Mouse (Mus musculus) G1E (cell line): ENCODE results near the gene Mettl14. TPM values are rescaled to one million over a fixed set of nuclear protein-coding genes. Genes with fewer than 3 reads are reported as not detected.
"Not testable (repeated sequence)": the region's sequence is repeated elsewhere in the genome, so short reads cannot be mapped to it uniquely, and the experiment has no call there.

Experiments
- ATAC-seq: 2 replicates; pipeline ENCODE4 v1.8.0; 2016; ENCODE audit warnings: mild to moderate bottlenecking; ENCODE audit not compliant: insufficient number of reproducible peaks, poor library complexity, low FRiP score, severe bottlenecking; ENCODE audit errors: extremely low read depth
- DNase-seq: peaks from one replicate; pipeline ENCODE4 v3.0.0; 2012; ENCODE audit warnings: low spot score
- H3K27me3 ChIP-seq: 2 replicates; pipeline ENCODE4 v1.6.1; 2012; ENCODE audit warnings: mild to moderate bottlenecking, low read length, inconsistent platforms; ENCODE audit not compliant: insufficient read depth
- H3K36me3 ChIP-seq: replicated peaks from 2 replicates; pipeline ENCODE3; 2012; ENCODE audit warnings: mild to moderate bottlenecking, inconsistent platforms
- H3K4me1 ChIP-seq: 2 replicates; pipeline ENCODE4 v1.6.1; 2012; ENCODE audit warnings: low read depth, low read length, inconsistent platforms, mixed read lengths; ENCODE audit not compliant: insufficient read depth
- H3K4me3 ChIP-seq: 2 replicates; pipeline ENCODE4 v1.5.1; 2012; ENCODE audit warnings: low read depth, mild to moderate bottlenecking, inconsistent platforms, low read length, moderate library complexity, mixed read lengths
- H3K9me3 ChIP-seq: replicated peaks from 2 replicates; pipeline ENCODE4 v1.6.1; 2012; ENCODE audit warnings: inconsistent platforms
- CTCF ChIP-seq: IDR thresholded peaks from 2 replicates; pipeline ENCODE4 v1.5.1; 2012; ENCODE audit warnings: low read depth, low read length, inconsistent platforms, mixed read lengths
- GATA1 ChIP-seq: IDR thresholded peaks from 2 replicates; pipeline ENCODE4 v1.6.1; 2012; ENCODE audit warnings: borderline replicate concordance, low read length, inconsistent platforms, mixed read lengths
- GATA2 ChIP-seq: IDR thresholded peaks from 2 replicates; pipeline ENCODE4 v1.6.1; 2012; ENCODE audit warnings: low read depth, low read length, inconsistent platforms, borderline replicate concordance
- POLR2AphosphoS5 ChIP-seq: IDR thresholded peaks from 2 replicates; pipeline ENCODE4 v1.6.1; 2012; ENCODE audit warnings: low read depth, low read length, inconsistent platforms; ENCODE audit not compliant: insufficient replicate concordance
- TAL1 ChIP-seq: conservative IDR thresholded peaks from 2 replicates; pipeline ENCODE4 v1.6.1; 2012; ENCODE audit warnings: low read depth, low read length, inconsistent platforms, mixed read lengths
- polyA plus RNA-seq: library from polyadenylated mRNA; stranded (reverse); fragments of >175 nt; gene quantifications from 2 replicates; pipeline ENCODE4 v1.2.3, GENCODE M21; 2012
- total RNA-seq, 2 experiments: library from RNA; stranded (forward) in 1 of 2; stranded (reverse) in 1 of 2; fragments of 200-1000 nt in 1 of 2; fragments of >200 nt in 1 of 2; fragmentation: Nextera tagmentation in 1 of 2; gene quantifications; 2 replicates each; pipeline ENCODE4 v1.2.3; 2014 to 2017

The Mettl14 gene
- total and polyA plus RNA-seq, 3 experiments, result 12.9 to 36.9 (median 29.2) TPM

DNA sequence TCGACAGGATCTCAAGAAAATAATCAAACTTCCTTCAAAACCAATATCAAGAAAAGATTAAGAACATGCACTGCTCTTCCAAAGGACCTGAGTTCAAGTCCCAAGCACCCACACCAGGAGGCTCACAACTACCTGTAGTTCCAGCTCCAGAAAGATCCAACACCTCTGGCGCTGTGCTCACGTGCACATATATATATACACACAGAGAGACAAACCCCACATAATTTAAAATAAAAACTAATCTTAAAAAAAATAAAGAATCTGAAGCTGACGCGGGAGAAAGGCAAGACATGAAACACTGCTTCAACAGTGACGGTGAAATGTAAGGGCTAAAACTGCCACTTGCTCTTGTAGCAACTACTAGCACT lies 806 bp downstream of the Mettl14 start:
- peaks cover 25% of the 10 kb centered on the region for H3K36me3 ChIP-seq
- H3K4me3 ChIP-seq, result peak overlapping the region; percentile 78
- H3K4me1 ChIP-seq, result peaks cover 17% of the 10 kb centered on the region
- H3K9me3 ChIP-seq, result no peaks in the 10 kb centered on the region
- no peak for TF ChIP-seq CTCF
- no peak for TF ChIP-seq GATA1
- no peak for TF ChIP-seq POLR2AphosphoS5
- no peak for TF ChIP-seq GATA2
- TF ChIP-seq TAL1, result no peak
- ATAC-seq (no peak), DNase-seq (no peak)
- no peaks in the 10 kb centered on the region for H3K27me3 ChIP-seq

DNA sequence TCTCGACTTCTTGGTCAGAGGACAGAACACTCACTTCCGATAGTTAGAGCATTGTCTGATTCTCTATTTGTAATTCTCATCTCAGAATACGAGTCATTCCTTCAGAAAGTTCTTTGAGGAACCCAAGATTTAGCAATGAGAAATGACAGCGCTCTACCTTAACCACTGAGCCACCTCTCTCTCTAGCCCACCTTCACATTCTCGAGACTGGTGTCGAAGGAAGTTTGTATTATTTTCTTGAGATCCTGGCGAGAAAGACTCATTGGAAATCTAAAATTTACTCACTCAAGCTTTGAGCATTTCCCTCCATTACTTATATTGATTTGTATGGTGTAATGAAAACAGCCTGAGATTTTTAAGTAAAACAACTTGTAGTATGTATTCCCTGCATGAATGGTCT lies 1.5 kb downstream of the Mettl14 start:
- Histone ChIP-seq H3K9me3 (no peaks in the 10 kb centered on the region), H3K4me1 (peaks cover 17% of the 10 kb centered on the region), H3K4me3 (peak overlapping the region; percentile 19; the same call in 1 of the 2 replicates), H3K36me3 (peaks cover 32% of the 10 kb centered on the region), H3K27me3 (no peaks in the 10 kb centered on the region)
- TF ChIP-seq TAL1 (no peak), CTCF (no peak), POLR2AphosphoS5 (no peak), GATA1 (no peak), GATA2 (no peak)
- DNase-seq (no peak), ATAC-seq (no peak)

DNA sequence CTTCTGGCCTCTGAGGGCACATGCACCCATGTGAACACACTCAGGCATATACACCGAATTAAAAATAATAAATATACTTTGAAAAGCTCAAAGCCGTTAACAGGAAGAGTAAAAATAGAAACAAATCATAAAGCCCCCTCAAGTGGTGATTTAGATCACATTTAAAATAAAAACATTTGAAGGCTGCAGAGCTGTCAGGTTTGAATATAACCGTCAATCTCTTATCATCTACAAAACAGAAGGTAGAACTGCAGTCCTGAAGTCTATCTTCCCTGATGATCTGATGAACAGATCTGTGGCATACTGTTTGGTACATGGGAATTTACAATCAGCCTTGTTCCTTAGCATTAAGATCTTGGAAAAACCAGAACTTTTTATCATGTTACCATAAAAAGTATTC lies 9.3 kb downstream of the Mettl14 start:
- no peak for DNase-seq
- Histone ChIP-seq H3K4me3 (no peak overlapping the region), H3K27me3 (no peaks in the 10 kb centered on the region), H3K36me3 (peaks cover 71% of the 10 kb centered on the region), H3K4me1 (peaks cover 4% of the 10 kb centered on the region), H3K9me3 (no peaks in the 10 kb centered on the region)
- TF ChIP-seq GATA1 (no peak), POLR2AphosphoS5 (no peak), CTCF (no peak), TAL1 (no peak), GATA2 (no peak)
- no peak for ATAC-seq

DNA sequence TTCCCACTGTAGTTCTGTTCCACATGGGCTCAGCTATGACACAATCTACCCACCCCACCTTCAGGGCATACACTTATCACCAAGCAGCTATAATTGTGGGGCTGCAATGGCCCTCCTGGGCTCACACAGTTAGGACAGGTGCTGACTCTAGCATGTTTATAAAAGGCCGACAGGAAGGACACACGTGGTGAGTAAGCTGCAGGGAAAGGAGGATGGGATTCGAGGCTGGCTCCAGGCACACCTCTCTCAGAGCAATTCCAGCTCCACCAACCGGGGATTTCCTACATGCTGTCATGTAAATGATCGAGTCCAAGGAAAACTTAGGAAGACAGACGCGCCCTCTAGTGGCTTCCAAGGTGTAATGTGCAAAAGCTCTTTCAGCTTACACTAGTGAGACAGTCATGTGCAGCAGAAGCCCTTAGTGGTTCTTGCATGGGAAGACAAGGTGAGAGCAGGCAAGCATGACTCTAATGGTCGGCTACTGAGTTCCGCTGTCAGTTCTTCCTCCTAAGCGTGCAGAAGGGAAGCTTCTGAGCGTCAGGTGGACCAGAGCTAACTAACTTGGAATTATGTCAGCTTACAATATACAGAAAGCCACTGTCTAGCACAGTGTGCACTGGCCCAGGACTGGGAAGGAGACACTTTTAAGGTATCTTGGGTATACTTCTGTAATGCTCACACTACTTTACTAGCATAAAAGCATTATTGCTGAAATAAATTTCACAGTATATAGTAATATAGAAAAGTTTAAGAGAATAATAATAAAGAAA lies 14.0 kb downstream of the Mettl14 start:
- Histone ChIP-seq H3K4me3 (no peak overlapping the region), H3K27me3 (no peaks in the 10 kb centered on the region), H3K9me3 (no peaks in the 10 kb centered on the region), H3K36me3 (peaks cover 71% of the 10 kb centered on the region), H3K4me1 (no peaks in the 10 kb centered on the region)
- no peak for DNase-seq
- TF ChIP-seq CTCF (peak; percentile 22; the same call in 1 of the 2 replicates), POLR2AphosphoS5 (no peak)
- ATAC-seq, result no peak

DNA sequence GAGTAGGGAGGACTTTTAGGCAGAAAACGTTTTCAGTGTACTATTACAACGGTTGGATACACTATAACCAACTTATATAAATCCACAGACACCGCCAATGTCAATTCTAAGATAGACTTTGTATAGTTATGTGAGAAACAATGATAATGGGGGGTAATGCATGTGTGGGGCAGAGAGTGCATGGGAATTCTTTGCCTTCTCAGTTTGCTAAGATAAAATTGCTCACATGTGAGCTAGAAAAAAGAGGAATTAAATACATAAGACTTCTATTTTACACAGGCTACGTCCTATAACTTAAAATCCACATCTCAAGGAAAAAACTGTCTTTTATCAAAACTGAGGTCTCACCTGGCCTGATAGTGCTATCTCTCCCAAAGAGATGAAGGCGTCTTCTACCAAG lies 15.0 kb downstream of the Mettl14 start:
- TF ChIP-seq POLR2AphosphoS5, result no peak
- TF ChIP-seq GATA1, result no peak
- TF ChIP-seq GATA2, result no peak
- no peak for TF ChIP-seq TAL1
- no peak for TF ChIP-seq CTCF
- ATAC-seq (no peak), DNase-seq (no peak)
- Histone ChIP-seq H3K27me3 (no peaks in the 10 kb centered on the region), H3K4me3 (no peak overlapping the region), H3K9me3 (no peaks in the 10 kb centered on the region), H3K36me3 (peaks cover 71% of the 10 kb centered on the region), H3K4me1 (no peaks in the 10 kb centered on the region)

DNA sequence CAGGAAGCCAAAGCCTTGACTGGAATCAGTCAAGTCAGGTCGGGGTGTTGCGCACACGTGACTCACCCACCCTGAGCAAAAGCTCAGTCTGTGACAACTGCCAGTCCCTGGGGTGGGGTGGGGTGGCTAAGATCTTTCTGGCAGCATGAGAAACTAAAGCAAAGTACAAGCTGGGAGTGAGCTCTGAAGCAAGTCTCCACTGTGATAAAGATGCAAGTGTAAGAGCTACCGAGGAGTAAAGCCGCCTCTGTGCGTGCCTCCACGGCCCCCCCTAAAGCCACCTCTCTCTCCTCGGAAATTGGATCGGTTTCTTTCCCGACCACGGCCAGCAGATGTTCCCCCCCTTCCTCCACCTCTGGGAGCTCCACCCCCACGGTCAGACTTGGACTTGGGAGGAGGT lies 16.7 kb downstream of the Mettl14 start:
- Histone ChIP-seq H3K4me1 (no peaks in the 10 kb centered on the region), H3K27me3 (no peaks in the 10 kb centered on the region), H3K36me3 (peaks cover 70% of the 10 kb centered on the region), H3K4me3 (no peak overlapping the region), H3K9me3 (no peaks in the 10 kb centered on the region)
- DNase-seq (no peak), ATAC-seq (no peak)
- TF ChIP-seq TAL1 (no peak), POLR2AphosphoS5 (no peak), GATA2 (no peak), CTCF (no peak), GATA1 (no peak)

DNA sequence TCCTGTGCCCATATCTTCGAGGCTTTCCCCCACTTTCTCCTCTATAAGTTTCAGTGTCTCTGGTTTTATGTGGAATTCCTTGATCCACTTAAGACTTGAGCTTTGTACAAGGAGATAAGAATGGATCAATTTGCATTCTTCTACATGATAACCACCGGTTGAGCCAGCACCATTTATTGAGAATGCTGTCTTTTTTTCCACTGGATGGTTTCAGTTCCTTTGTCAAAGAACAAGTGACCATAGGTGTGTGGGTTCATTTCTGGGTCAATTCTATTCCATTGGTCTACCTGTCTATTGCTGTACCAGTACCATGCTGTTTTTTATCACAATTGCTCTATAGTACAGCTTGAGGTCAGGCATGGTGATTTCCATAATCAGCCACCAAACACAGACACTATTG lies 19.1 kb downstream of the Mettl14 start:
- DNase-seq, H3K9me3 ChIP-seq, ATAC-seq, H3K27me3 ChIP-seq, H3K4me1 ChIP-seq, H3K4me3 ChIP-seq: not testable (repeated sequence)
- H3K36me3 ChIP-seq, result peaks cover 64% of the 10 kb centered on the region
